In the genomic region with DNA sequence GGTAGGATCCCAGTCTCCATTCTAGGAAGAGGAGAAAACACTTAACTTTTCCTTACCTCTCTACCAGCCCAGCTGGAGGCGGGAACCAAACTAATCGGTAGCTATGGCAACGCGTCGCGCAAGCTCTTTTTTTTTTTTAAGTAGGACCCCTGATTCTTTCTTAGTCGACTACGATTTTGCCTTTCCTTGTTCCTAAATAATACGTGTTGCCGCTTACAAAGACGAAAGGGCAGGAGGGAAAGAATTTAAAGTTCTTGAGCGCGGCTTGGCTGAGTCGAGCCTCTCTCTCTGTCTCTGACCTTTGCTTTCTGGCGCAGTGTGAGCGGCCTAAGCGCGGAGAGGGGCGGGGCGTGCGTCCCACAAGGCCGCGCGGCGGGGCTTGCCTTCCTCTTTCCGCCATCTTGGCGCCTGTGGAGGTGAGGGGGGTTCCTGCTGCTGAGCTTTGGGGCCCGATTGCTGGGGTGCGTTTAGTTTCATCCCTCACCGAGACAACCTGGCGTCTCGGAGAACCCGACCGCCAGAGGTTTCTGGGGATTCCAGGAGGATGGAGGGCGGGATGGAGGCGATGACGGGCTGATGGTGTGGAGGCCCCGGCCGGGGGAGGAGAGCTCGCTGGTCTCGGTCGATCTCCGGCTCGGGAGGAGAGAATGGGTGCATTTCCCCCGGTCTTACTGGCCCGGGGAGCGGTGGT, we compare ENCODE assay signal across 8 mouse cellular contexts. TPM values are rescaled to one million over a fixed set of nuclear protein-coding genes. Genes with fewer than 3 reads are reported as not detected.
DNase-seq lines count a peak whose midpoint lies in the region; ATAC-seq and TF ChIP-seq lines count a peak whose summit lies in the region.

A gene (minus strand): TSS at position 124 of the 691 bp plus-strand sequence.
A gene (plus strand): TSS at position 359 of the 691 bp plus-strand sequence.

- DNase-seq in ES-CJ7 (ENCODE audit: low read depth, low spot score): peak; percentile 93
- peak; percentile 88 for DNase-seq in cerebellum, adult 11 months
- DNase-seq in heart, postnatal 25 days (ENCODE audit: low spot score): peak; percentile 81
- DNase-seq in layer of hippocampus, adult 18-20 months (ENCODE audit: low spot score in 2 of 2): peak; percentile 86 to 93
- DNase-seq in lung, adult 2 months: peak; percentile 92
- DNase-seq in thymus, adult 18-20 months: peak; percentile 72 to 76

- H3K4me3 ChIP-seq in forebrain, embryonic 15.5 days: peak within 1 kb of the TSS; percentile 76
- peak within 1 kb of the TSS; percentile 91 for H3K4me3 ChIP-seq in lung, adult 2 months (replicated peaks; ENCODE audit: extremely low read depth, low read depth, low read length)

- H3K9me3 ChIP-seq in forebrain, embryonic 15.5 days: no peaks in the 10 kb centered on the region

- H3K4me2 ChIP-seq in forebrain, embryonic 15.5 days (replicated peaks): peak within 1 kb of the TSS; percentile 54

- no peak for TF ChIP-seq CTCF in lung, adult 2 months (IDR thresholded peaks at IDR 0.05; ENCODE audit: insufficient read depth, low read length)

- TF ChIP-seq POLR2A in lung, adult 2 months (IDR thresholded peaks at IDR 0.05; ENCODE audit: borderline replicate concordance, extremely low read depth, low read depth, low read length): peak; percentile 95

- H3K27ac ChIP-seq in forebrain, embryonic 15.5 days (replicated peaks): peak within 1 kb of the TSS; percentile 92

- H3K9ac ChIP-seq in forebrain, embryonic 15.5 days (replicated peaks): peak within 1 kb of the TSS; percentile 90

- no peaks in the 10 kb centered on the region for H3K27me3 ChIP-seq in forebrain, embryonic 15.5 days

- peaks cover 31% of the 10 kb centered on the region for H3K36me3 ChIP-seq in forebrain, embryonic 15.5 days

- WGBS in forebrain, embryonic 15.5 days: under 1% methylated on average over 45 of the region's 47 CpGs
- under 1% methylated on average over 47 of the region's 47 CpGs for WGBS in lung, adult 2 months

- intact Hi-C loops in heart, postnatal 25 days (cut with DNase I): no loop called here

- peak; percentile 93 for ATAC-seq in forebrain, embryonic 15.5 days (replicated peaks)
- peak; percentile 88 for ATAC-seq in neutrophil, adult 5-6 weeks (ENCODE audit: extremely low read depth, insufficient number of reproducible peaks, low FRiP score, poor library complexity, severe bottlenecking)

- H3K4me1 ChIP-seq in forebrain, embryonic 15.5 days: peaks cover 16% of the 10 kb centered on the region
- peaks cover 2% of the 10 kb centered on the region; the same call in 1 of the 2 replicates for H3K4me1 ChIP-seq in lung, adult 2 months (ENCODE audit: control insufficient read depth, insufficient read depth, low read length)

RNA-seq across cellular contexts. Expression of the first gene that starts in this region (rescaled TPM):
- polyA plus RNA-seq in forebrain, embryonic 15.5 days (2015; fragmentation: Nextera tagmentation; extraction: Ambion mirVana): 3.1 and 4.7 TPM in 2 replicates
- under 1 TPM; 0.52 to 0.64 TPM for total RNA-seq in heart, postnatal 25 days (2021)
- total RNA-seq in layer of hippocampus, adult 18-20 months (2021): 1 to 10 TPM; 3.8 to 7.0 TPM
- 0.84 and 1.9 TPM in 2 replicates for polyA plus RNA-seq in lung, adult 2 months (2012; rRNA removed)
- total RNA-seq in neutrophil, adult 5-6 weeks (2017): 0.61 and 0.70 TPM in 2 replicates

RNA-seq across cellular contexts. Expression of the second gene that starts in this region (rescaled TPM):
- 534 and 571 TPM in 2 replicates for polyA plus RNA-seq in forebrain, embryonic 15.5 days (2015; fragmentation: Nextera tagmentation; extraction: Ambion mirVana)
- total RNA-seq in heart, postnatal 25 days (2021): 100 to 1,000 TPM; 303 to 319 TPM
- 100 to 1,000 TPM; 342 to 348 TPM for total RNA-seq in layer of hippocampus, adult 18-20 months (2021)
- polyA plus RNA-seq in lung, adult 2 months (2012; rRNA removed): 146 and 225 TPM in 2 replicates
- 1,140 and 1,232 TPM in 2 replicates for total RNA-seq in neutrophil, adult 5-6 weeks (2017)

Comparison
In these comparisons a context has a peak if more than half of its experiments do, and no peak if none do; other contexts are left out.
1. Peak in every context shown above with its lines: DNase-seq, ATAC-seq, H3K4me3 ChIP-seq and H3K27ac ChIP-seq.